Mouse (Mus musculus) embryonic facial prominence, embryonic 10.5 days (tissue): ENCODE measurements around the gene 1700025G04Rik. TPM values are rescaled to one million over a fixed set of nuclear protein-coding genes. Genes with fewer than 3 reads are reported as not detected.

Experiments used
- DNase-seq: peaks from one replicate; pipeline ENCODE4 v3.0.0-alpha.2; 2017; ENCODE audit warnings: low spot score
- H3K27ac ChIP-seq: fragments of 300-500 bp; sonication (generic); replicated peaks from 2 replicates; pipeline ENCODE4 v1.5.1; 2016; ENCODE audit warnings: mild to moderate bottlenecking
- H3K27me3 ChIP-seq: fragments of 300-500 bp; sonication (generic); replicated peaks from 2 replicates; pipeline ENCODE4 v1.6.1; 2016; ENCODE audit warnings: low read depth, mild to moderate bottlenecking; ENCODE audit not compliant: poor library complexity, severe bottlenecking
- H3K36me3 ChIP-seq: fragments of 300-500 bp; sonication (generic); replicated peaks from 2 replicates; pipeline ENCODE4 v1.6.1; 2016; ENCODE audit warnings: mild to moderate bottlenecking, moderate library complexity
- H3K4me1 ChIP-seq: fragments of 300-500 bp; sonication (generic); 2 replicates; pipeline ENCODE4 v1.6.1; 2016
- H3K4me3 ChIP-seq: fragments of 300-500 bp; sonication (generic); 2 replicates; pipeline ENCODE4 v1.5.1; 2016; ENCODE audit warnings: mild to moderate bottlenecking, moderate library complexity
- H3K9me3 ChIP-seq: fragments of 300-500 bp; sonication (generic); 2 replicates; pipeline ENCODE4 v1.6.1; 2016; ENCODE audit warnings: mild to moderate bottlenecking
- WGBS: fragments of 180-500 bp; shearing (Covaris S2); methylation state at CpG from one replicate; pipeline ENCODE4 v1.1.7; 2016; 5-methylcytosine and 5-hydroxymethylcytosine counted together
- polyA plus RNA-seq: library from polyadenylated mRNA; unstranded; fragments of >200 nt; fragmentation: Nextera tagmentation; extraction: Ambion mirVana; gene quantifications from 2 replicates; pipeline ENCODE4 v1.2.1, GENCODE M21; 2016

The 1700025G04Rik gene
- polyA plus RNA-seq, 1 experiment from 2014 or later = 14.7 TPM

GRCm38 (mm10) chr1:151893976-151894375 lies 195.9 kb downstream of the 1700025G04Rik start:
- Histone ChIP-seq H3K27me3 (no peaks in the 10 kb centered on the region), H3K36me3 (peaks cover 7% of the 10 kb centered on the region; the same call in 1 of the 2 replicates), H3K9me3 (no peaks in the 10 kb centered on the region), H3K27ac (no peak overlapping the region), H3K4me3 (no peak overlapping the region), H3K4me1 (peaks cover 7% of the 10 kb centered on the region; the same call in 1 of the 2 replicates)
- DNase-seq = no peak
- WGBS = 84% methylated on average over 5 of the region's 5 CpGs

- Histone ChIP-seq H3K36me3 (peaks cover 7% of the 10 kb centered on the region; the same call in 1 of the 2 replicates), H3K4me1 (peaks cover 7% of the 10 kb centered on the region; the same call in 1 of the 2 replicates), H3K27ac (no peak overlapping the region), H3K4me3 (no peak overlapping the region), H3K9me3 (no peaks in the 10 kb centered on the region), H3K27me3 (no peaks in the 10 kb centered on the region)
- 92% methylated on average over 5 of the region's 5 CpGs for WGBS
- DNase-seq = no peak
These were observed 197.9 kb downstream of the 1700025G04Rik start for GRCm38 (mm10) chr1:151892008-151892407.

GRCm38 (mm10) chr1:151891194-151891593 lies 198.7 kb downstream of the 1700025G04Rik start:
- Histone ChIP-seq H3K4me1 (peaks cover 7% of the 10 kb centered on the region; the same call in 1 of the 2 replicates), H3K27ac (no peak overlapping the region), H3K36me3 (peaks cover 7% of the 10 kb centered on the region; the same call in 1 of the 2 replicates), H3K27me3 (no peaks in the 10 kb centered on the region), H3K4me3 (no peak overlapping the region), H3K9me3 (no peaks in the 10 kb centered on the region)
- no peak for DNase-seq
- 89% methylated on average over 9 of the region's 9 CpGs for WGBS

- H3K4me1 ChIP-seq = peaks cover 13% of the 10 kb centered on the region; the same call in 1 of the 2 replicates
- no peaks in the 10 kb centered on the region for H3K9me3 ChIP-seq
- H3K27ac ChIP-seq = no peak overlapping the region
- no peak overlapping the region for H3K4me3 ChIP-seq
- DNase-seq = no peak
- WGBS = 65% methylated on average over 14 of the region's 14 CpGs
- H3K27me3 ChIP-seq = no peaks in the 10 kb centered on the region
- H3K36me3 ChIP-seq = peaks cover 7% of the 10 kb centered on the region; the same call in 1 of the 2 replicates
These were observed 199.8 kb downstream of the 1700025G04Rik start for GRCm38 (mm10) chr1:151890041-151890621.

- Histone ChIP-seq H3K4me3 (no peak overlapping the region), H3K27me3 (no peaks in the 10 kb centered on the region), H3K4me1 (peaks cover 16% of the 10 kb centered on the region; the same call in 1 of the 2 replicates), H3K27ac (no peak overlapping the region), H3K36me3 (peaks cover 5% of the 10 kb centered on the region; the same call in 1 of the 2 replicates), H3K9me3 (no peaks in the 10 kb centered on the region)
- WGBS = 87% methylated on average over 5 of the region's 5 CpGs
- DNase-seq = no peak
These were observed 202.3 kb downstream of the 1700025G04Rik start for GRCm38 (mm10) chr1:151887631-151888030.

GRCm38 (mm10) chr1:151887126-151887525 lies 202.8 kb downstream of the 1700025G04Rik start:
- Histone ChIP-seq H3K36me3 (no peaks in the 10 kb centered on the region; the same call in 1 of the 2 replicates), H3K27ac (no peak overlapping the region), H3K4me1 (peaks cover 17% of the 10 kb centered on the region), H3K27me3 (no peaks in the 10 kb centered on the region), H3K9me3 (no peaks in the 10 kb centered on the region), H3K4me3 (no peak overlapping the region)
- DNase-seq = no peak
- WGBS = 90% methylated on average over 10 of the region's 10 CpGs

GRCm38 (mm10) chr1:151886171-151886570 lies 203.8 kb downstream of the 1700025G04Rik start:
- H3K36me3 ChIP-seq = no peaks in the 10 kb centered on the region; the same call in 1 of the 2 replicates
- no peak overlapping the region for H3K27ac ChIP-seq
- 82% methylated on average over 2 of the region's 2 CpGs for WGBS
- no peak for DNase-seq
- no peak overlapping the region for H3K4me3 ChIP-seq
- H3K4me1 ChIP-seq = peaks cover 25% of the 10 kb centered on the region
- no peaks in the 10 kb centered on the region for H3K27me3 ChIP-seq
- no peaks in the 10 kb centered on the region for H3K9me3 ChIP-seq

GRCm38 (mm10) chr1:151881253-151881652 lies 208.7 kb downstream of the 1700025G04Rik start:
- peaks cover 40% of the 10 kb centered on the region for H3K4me1 ChIP-seq
- no peak overlapping the region for H3K4me3 ChIP-seq
- 66% methylated on average over 1 of the region's 1 CpGs for WGBS
- no peaks in the 10 kb centered on the region for H3K9me3 ChIP-seq
- DNase-seq = no peak
- no peaks in the 10 kb centered on the region for H3K36me3 ChIP-seq
- H3K27ac ChIP-seq = no peak overlapping the region
- no peaks in the 10 kb centered on the region for H3K27me3 ChIP-seq

GRCm38 (mm10) chr1:151880731-151881130 lies 209.2 kb downstream of the 1700025G04Rik start:
- Histone ChIP-seq H3K27me3 (no peaks in the 10 kb centered on the region), H3K27ac (no peak overlapping the region), H3K4me3 (no peak overlapping the region), H3K9me3 (no peaks in the 10 kb centered on the region), H3K4me1 (peaks cover 42% of the 10 kb centered on the region), H3K36me3 (no peaks in the 10 kb centered on the region)
- DNase-seq = no peak
- WGBS = 59% methylated on average over 5 of the region's 5 CpGs

- WGBS = 87% methylated on average over 13 of the region's 13 CpGs
- H3K36me3 ChIP-seq = no peaks in the 10 kb centered on the region
- no peak overlapping the region for H3K4me3 ChIP-seq
- H3K4me1 ChIP-seq = peaks cover 37% of the 10 kb centered on the region
- H3K27ac ChIP-seq = no peak overlapping the region
- H3K9me3 ChIP-seq = no peaks in the 10 kb centered on the region
- no peak for DNase-seq
- no peaks in the 10 kb centered on the region for H3K27me3 ChIP-seq
These were observed 210.0 kb downstream of the 1700025G04Rik start for GRCm38 (mm10) chr1:151879966-151880365.

- Histone ChIP-seq H3K4me3 (no peak overlapping the region), H3K9me3 (no peaks in the 10 kb centered on the region), H3K27ac (no peak overlapping the region), H3K4me1 (peaks cover 34% of the 10 kb centered on the region), H3K36me3 (no peaks in the 10 kb centered on the region), H3K27me3 (no peaks in the 10 kb centered on the region)
- DNase-seq = no peak
- 82% methylated on average over 11 of the region's 11 CpGs for WGBS
These were observed 210.5 kb downstream of the 1700025G04Rik start for GRCm38 (mm10) chr1:151879308-151879850.

- Histone ChIP-seq H3K9me3 (no peaks in the 10 kb centered on the region), H3K27ac (no peak overlapping the region)
- WGBS = 16% methylated on average over 4 of the region's 4 CpGs
These were observed 211.5 kb downstream of the 1700025G04Rik start for GRCm38 (mm10) chr1:151878411-151878810.

GRCm38 (mm10) chr1:151872971-151873370 lies 217.0 kb downstream of the 1700025G04Rik start:
- Histone ChIP-seq H3K9me3 (no peaks in the 10 kb centered on the region), H3K4me3 (no peak overlapping the region), H3K27ac (no peak overlapping the region), H3K27me3 (no peaks in the 10 kb centered on the region), H3K36me3 (no peaks in the 10 kb centered on the region), H3K4me1 (peaks cover 8% of the 10 kb centered on the region; the same call in 1 of the 2 replicates)
- DNase-seq = no peak
- WGBS = 89% methylated on average over 5 of the region's 5 CpGs

More at GRCm38 (mm10) chr1:151878411-151878810, 211.5 kb downstream of the 1700025G04Rik start:
- Histone ChIP-seq H3K36me3 (no peaks in the 10 kb centered on the region), H3K4me1 (peaks cover 38% of the 10 kb centered on the region), H3K27me3 (no peaks in the 10 kb centered on the region), H3K4me3 (no peak overlapping the region)
- DNase-seq = no peak
